Mouse (Mus musculus): ENCODE data around the gene Tm9sf2.
"Not testable (repeated sequence)": the region's sequence is repeated elsewhere in the genome, so short reads cannot be mapped to it uniquely, and the experiment has no call there.

Gene Tm9sf2

DNA sequence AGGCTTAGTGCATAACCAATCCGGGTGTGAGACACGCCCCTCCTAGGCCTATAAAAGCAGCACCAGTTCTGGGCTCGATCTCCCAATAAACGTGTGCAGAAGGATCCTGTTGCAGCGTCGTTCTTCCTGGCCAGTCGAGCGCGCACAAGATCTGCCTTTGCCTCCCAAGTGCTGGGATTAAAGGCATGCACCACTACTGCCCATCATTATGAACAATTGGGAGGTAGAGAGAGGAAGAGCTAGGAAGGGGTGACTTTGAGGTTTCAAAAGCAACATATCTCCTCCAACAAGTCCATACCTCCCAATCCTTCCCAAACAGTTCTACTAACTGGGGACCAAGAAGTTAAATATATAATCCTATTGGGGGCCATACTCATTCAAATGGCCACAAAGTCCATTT lies 4.9 kb upstream of the Tm9sf2 start:
- DNase-seq = not testable (repeated sequence)

DNA sequence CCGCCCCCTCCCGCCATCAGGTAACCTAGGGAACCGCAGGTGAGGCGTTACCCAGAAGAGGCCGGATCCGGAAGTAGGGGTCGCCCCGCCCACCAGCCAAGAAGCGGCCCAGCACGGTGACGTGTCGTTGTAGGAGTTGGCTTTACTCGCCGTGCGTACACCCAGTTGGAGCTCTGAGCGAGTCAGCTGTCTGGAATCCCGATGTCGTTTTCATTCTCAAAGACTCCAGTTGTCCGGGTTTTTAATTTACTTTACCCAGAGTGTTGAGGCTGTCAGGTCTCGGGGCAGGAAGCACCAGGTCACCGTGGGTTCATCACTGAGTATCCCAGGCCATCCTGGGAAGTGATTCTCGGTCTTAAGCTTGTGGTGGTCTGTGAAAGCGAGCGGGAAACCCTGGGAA lies 2.0 kb upstream of the Tm9sf2 start:
- DNase-seq = peak; percentile 96 to 98

DNA sequence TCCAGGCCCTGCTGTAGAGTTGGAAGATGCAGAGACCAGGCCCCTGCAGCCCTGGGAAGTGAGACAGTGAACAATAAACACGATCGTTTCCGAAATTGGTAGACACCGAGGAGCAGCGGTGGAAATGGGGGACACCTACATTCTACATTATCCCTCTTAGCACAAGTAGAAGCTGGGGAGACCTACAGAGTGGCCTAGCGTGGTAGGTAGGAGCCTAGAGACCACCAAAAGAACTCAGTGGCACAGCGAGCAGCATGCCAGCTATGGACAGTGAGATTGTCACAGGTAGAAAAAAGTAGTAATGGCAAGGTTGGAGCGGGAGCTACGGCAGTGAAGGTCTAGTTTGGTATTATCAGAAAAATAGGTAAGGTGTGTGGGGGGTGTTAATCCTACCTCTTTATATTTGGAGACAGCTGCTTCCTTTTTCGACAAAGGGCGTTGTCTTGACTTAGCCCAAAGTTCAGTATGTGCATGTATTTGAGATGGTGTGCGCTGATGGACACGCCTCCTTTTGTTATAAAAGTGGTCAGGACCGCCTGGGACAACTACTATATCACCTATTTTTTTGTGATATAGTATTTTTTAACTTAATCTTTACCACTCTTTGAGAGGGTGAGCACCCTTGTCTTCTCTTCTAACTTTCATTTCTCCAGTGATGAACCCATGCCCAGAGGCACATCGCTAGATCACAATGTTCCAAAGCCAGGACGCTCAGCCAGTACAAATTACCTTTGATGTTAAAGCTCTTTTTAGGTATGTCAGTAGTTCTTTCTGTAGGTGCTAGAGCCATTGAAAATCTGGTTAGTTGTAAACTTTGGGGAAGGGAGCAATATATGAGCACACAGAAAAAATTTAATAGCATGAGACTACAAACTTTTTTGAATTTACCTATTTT lies 1.2 kb upstream of the Tm9sf2 start:
- no peak for DNase-seq

DNA sequence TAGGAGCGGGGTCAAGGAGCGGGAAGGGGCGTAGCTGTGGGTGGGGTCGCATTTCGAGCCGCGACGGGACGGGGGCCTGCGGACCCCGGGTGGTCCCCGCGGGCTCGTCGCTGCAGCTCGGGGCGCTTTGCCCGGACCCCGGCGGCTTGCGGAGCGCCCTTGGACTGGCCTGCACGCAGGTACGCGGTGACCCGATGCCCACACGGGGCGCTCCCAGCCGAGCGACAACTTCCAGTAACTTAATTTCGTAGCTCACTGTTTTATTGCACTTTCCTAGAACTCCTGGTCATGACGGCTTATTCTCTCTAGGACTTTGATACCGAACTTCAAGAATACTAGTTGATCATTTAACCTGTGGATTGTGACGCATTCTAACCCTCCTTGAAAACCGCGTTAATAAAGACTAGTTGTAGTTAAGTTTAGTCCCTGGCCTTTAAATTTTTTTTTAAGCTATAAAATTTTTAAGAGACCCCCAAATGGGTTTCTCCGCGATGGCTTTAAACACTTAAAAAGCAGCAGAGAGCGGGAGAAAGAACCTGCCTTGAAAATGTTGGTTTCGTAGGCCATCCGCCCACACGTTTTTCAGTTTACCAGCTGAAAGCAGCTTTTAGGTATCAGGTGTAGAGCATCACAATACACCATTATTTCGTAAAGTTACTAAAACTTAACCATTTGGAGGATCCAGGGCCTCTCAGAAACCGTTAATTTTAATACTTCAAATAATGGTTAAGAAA lies 810 bp downstream of the Tm9sf2 start:
- peak; percentile 53 to 58 for DNase-seq

DNA sequence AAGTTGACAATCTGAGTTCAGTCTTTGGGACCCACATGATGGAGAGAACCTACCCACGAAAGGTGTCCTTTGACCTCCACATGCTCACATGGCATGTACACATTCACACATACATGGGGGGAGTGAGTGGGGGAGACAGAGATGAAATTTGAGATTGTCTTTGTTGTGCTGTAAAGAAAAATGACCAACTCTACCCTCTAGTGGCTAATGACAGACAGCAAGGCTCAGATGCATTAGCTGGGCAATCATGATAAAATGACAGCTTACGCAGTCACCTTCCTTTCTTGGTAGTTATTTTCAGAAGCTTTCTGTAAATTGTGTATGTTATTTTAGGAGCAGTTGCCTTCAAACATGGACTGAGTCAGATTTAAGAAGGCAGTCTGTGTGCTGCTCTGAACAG lies 4.8 kb downstream of the Tm9sf2 start:
- DNase-seq = no peak

DNA sequence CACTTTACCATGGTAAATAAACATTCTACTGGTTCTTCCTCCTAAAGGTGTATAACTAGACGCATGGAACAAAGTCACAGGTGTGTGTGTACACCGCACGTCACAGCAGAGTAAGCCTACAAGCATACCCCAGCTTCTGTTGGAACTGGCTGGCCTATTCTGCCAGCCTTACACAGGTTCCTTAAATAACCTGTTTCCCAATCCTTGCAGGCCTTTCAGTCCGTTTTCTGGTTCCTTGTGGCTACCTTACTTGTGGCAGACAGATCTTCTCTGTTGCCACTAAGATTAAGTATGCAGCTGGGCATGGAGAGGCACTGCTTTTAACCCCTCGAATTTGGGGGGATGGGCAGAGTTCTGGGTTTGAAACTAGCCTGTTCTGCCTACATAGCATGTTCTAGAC lies 5.5 kb downstream of the Tm9sf2 start:
- DNase-seq = no peak

DNA sequence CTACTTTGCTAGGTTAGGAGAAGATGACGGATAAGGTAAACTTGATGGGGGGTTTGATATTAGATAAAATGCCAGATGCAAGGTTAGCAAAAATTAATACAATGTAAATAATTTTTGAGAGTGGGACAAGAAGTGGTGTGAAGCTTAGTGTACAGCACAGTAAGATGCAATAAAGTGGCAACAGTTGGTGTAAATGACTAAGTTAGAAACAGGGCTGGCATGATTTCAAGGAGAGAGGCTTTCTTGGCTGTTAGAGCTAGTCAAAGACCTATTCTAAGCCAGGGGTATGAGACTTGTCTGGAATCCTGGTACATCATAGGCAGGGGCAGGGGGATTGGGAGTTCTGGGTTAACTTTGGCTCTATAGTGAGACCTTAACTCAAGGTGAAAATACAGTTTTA lies 9.4 kb downstream of the Tm9sf2 start:
- no peak for DNase-seq

DNA sequence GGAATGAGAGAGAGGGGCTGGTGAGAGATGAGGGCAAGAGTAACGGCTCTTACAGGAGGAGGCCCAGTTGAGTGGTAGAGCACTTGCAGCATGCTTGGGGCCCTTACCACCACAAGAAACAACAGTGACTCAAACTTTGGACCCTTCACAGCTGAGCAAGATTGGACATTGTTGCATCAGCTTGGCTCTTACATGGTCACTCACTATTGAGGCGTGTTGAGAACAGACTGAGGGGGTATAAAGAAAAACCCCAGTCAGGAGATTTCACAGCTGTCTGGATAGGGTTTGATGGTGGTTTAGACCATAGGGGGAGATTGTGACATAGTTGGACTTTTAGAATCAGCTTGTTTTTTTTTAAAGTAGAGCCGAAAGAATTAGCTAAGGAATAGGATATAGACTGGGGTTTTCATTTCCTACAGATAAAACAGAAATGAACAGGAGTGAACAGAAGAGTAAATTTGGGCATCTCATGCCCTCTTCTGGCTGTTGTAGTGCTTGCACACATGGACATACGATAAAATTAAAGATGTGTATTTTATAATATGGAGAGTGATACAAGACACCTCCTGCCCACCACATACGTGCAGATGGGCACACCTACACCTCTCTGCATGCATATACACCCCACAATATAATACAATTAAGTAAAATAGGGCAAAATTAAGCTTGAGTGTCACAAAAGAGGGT lies 23.4 kb downstream of the Tm9sf2 start:
- no peak for DNase-seq

DNA sequence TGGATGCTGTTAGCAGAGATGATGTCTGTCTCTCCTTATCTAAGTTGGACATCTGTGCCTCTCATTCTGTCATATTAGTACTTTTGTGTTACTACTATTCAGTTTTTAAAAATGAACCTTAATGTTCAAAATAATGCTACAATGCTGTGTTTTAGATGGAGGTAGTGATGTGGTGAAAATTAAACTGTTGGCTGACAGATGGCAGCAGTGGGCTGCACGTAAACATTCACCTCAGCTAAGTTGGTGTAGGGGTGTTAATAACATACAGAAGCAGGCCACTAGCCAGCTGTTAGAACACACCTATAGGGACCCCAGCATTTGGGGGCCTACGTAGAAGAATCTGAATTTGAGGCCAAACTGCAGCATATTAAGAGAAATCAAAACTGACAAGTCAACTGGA lies 24.8 kb downstream of the Tm9sf2 start:
- DNase-seq = no peak

DNA sequence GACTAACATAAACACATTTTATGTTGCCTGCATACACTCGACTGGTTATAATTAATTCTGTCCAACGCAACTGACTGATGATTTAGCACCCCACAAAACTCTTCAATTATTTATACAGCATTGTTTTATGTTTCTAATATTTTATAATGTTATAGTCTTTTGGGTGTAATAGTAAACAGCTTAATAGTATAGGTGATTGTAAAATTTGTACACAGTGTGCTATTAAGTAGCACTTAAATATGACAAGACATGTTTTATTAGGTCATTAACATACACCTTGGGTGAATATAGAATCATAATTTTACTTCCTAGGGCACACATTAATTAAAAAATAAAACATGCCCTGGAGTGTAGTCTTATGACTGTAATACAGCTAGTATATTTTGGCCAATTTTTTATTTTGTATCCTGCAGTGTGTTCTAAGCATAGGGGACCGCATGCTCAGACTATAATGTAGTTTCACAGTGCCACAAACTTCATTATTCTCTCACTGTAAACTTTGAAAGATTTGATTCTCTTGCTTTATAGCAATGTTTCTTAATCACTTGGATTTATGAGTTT lies 29.6 kb downstream of the Tm9sf2 start:
- no peak for DNase-seq

DNA sequence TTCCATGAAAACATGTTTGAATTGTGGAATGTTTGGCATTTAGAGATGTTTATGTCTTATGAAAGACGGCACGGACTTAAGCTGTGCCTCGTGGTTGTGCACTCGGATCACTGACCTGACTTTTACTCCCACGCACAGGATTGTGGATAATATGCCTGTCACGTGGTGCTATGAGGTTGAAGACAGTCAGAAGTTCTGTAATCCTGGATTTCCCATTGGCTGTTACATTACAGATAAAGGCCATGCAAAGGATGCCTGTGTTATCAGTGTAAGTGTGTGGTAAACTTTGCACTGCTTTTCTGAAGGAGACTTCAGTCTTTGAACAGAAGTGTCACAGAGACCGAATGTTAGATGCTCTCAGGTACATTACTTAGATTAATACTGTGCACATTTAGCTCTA lies 30.4 kb downstream of the Tm9sf2 start:
- no peak for DNase-seq

DNA sequence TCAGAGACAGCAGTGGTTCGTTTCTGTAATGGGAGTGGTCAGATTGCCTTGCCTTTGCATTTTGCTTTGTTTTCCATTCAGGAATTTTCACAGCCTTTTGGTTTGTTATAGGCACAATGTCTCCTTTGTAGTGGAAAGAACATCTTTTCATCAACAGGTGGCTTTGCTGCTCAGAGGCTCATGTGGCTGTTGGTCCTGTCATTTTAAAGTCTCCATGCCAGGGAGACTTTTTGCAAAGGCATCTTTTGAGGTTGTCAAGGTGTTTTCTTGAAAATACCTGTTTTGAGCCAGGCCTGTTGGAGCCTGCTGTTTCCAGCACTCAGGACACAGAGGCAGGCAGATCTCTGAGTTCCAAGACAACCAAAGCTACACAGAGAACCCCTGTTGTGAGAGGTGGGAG lies 33.3 kb downstream of the Tm9sf2 start:
- DNase-seq = no peak

DNA sequence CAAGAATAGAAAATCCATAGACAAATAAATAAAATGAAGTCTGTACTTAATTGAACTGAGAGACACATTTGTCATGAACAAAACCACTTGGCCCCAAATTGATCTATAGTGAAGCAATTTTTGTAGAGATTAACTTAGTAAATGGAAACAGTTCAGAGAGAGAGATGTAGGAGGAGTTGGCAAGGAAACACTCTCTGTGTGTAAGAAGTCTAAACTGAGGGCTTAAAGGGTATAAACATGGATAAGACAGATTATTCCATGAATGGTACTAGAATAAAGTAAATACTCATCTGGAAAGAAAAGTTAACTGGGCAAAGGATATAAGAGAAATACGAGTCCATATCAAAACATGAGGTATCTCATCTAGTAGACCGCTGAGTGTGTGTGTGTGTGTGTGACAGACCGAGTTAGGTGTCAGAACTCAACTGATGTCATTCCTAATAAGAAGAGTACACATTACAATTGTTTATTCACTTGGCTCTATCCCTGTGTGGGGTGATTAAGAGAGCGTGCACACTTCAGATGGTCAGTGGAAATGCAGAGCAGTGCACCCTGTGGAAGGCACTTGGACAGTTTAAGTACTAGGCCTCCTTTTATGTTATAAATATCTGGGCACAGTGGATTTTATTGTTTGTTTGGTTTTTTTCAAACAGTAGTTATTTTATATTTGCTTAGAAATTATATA lies 36.9 kb downstream of the Tm9sf2 start:
- DNase-seq = no peak

DNA sequence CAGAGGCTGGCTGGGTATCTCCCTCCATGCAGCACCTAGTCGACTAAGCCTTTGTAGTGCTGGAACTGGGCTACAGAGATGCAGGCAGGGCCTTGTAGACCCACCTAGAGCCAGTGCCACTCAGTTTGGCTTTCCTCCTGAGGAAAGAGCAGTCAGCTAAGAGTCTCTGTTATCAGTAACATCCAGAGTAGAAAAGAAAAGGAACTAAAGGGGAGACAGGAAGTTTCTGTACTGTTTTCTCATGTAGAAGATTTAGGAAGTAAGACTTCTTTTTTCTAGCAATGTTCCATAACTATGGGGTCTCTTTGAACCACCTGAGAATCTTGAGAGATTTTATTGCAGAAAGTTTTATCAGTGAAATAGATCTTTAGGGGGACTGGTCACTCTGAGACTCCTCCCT lies 38.5 kb downstream of the Tm9sf2 start:
- no peak for DNase-seq

DNA sequence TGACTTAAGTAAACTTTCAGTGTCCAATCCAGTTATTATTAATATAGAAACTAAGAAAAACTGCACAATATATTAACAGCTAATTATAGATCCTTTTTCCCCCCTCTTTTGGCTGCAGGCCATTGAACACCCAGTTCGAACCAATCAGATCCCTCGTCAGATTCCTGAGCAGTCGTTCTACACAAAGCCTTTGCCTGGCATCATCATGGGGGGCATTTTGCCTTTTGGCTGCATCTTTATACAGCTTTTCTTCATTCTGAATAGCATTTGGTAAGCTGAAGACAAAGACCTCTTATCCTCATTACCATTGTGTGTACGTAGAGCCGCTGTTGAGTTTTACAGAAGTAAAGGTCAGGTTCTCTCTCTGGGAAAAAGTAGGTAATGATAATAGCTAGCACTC lies 43.8 kb downstream of the Tm9sf2 start:
- DNase-seq = no peak

DNA sequence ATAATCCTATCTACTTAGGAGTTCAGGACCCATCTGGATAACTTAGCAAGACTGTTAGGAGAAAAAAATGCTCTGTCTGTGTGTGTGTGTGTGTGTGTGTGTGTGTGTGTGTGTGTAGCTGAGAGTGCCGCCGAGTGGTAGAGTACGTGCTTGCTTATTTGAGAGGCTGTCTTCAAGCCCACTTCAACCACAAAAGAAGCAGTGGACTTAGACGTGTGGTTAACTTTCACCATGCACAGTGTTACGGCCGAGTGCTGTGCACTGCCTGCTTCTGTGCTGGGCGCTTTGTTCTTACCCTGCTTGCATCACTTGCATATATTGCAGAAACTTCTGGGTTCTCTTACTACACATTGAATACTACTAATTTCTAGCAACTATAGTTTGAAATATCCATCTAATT lies 50.9 kb downstream of the Tm9sf2 start:
- no peak for DNase-seq

DNA sequence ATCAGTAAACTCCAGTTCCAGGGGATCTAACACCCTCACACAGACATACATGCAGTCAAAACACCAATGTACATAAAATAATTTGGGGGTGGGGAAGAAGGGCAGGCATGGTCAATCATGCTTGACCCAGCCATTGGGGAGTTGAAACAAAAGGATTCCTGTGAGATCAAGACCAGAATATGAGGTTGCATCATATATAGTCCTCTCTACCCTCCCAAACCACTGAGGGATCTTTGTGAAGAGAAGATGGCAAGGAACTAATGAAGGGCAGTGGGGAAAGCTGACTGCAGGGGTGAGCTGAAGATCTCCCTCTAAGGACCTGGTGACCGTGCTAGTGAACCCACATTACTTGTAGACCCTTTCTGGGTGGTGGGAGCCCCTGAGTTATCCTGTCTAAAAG lies 54.1 kb downstream of the Tm9sf2 start:
- no peak for DNase-seq

DNA sequence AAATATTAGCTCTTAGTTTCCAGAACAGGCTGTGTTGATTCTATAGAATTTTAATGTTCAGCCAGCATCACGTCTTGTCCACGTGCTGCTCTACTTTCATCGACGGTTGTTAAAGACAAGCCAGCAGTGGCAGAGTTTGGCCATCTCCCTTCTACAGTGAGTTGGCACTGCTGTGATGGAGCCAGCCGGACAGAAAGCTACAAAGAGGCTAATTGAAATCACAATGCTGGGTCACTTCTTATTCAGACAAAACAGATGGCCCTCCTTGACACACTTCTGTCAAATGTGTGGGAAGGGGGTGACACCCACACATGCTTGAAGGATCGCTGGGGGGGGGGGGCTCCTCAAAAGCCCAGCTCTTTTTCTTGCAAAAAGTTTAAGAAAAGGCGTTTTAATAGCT lies 62.1 kb downstream of the Tm9sf2 start:
- DNase-seq = no peak

DNA sequence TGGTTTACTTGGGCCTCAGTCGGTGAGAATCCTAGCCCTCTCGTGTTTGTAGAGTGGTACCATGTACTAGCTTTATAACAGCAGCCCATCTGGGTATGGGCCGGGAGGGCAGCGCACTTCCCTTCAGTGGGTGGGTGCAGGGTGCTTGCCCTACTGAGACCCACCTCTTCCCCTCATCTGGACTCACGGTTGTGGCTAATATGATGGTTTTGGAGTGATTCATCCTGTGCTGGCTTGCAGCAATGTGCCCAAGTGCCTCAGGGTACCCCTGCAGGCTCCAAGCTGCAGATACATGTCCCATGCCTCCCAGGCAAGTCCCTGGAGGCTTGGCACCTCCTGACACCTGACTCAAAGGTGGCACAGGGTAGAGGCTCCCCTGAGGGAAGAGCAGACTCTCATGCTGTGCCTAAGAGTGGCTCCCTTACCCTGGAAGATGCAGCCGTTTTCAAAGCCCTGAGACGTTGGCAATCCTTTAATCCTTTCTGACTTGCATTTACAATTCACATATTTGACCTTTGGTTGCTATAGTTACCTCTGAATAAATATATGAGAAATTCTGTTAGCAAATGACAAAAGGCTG lies 63.5 kb downstream of the Tm9sf2 start:
- no peak for DNase-seq

DNA sequence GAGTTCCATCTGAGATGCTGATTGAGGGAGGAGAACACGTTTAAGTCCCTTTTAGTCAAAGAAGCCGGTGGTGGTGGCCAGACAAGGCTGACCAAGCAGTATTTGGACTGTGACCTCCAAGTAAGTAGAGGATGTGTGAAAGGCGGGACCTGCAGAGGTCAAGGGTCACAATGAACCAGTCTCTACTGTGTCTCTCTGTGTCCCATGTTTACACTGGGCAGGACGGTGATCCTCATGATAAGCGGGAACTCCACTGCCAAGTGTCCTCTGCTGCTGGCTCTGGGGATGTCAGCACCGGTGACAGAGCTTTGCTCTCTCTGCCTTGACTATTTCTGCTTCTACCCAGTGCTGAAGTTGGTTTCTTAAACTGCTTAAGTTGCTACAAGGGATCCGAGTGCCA lies 64.2 kb downstream of the Tm9sf2 start:
- DNase-seq = no peak

DNA sequence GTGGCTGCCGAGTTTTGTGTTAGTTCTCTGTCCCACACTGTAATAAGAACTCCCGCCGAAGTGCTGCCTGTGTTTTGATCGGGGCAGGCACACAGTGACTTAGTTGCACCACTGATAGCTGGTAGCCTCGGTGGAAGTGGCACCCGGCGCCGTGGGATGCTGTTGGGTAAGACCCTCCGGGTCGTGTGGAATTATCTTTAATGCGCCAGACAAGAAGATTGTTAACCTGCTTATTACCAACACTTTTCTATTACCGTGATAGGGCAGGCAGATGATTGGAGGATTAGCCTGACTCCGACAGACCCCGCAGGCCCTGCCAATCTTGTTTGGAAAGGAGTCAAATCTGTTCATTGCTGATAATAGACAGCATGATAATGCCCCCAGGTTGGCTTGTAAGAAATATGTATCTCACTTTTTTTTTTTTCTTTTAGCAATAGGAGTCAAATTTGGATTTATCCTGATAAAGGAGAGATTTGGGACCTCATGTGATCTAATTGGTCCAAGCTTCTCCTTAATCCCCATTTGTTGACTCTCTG lies 69.5 kb downstream of the Tm9sf2 start:
- no peak for DNase-seq

DNA sequence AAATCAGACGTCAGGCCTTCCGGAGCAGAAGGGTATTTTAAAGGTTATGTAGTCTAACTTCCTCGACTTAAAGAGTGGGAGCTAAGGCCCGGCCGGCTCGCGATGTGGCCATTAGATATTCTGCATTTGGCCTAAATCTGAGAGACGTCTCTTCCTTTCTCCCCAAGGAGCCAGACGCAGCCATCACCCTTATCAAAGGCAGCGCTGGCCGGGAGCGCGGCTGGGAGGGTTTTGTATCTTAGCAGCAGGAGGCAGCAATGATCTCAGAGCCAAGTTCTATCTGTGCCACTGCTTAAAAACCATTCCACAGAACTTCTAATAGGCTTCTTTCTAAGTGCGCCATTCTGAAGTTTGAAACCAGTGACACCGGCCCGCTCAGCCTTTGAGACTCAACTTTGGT lies 72.4 kb downstream of the Tm9sf2 start:
- no peak for DNase-seq
